Mouse (Mus musculus) layer of hippocampus, adult 9-10 months (tissue): ENCODE results near the gene Scn4b.

ENCODE experiments used
- DNase-seq: peaks from one replicate; pipeline ENCODE4 v3.0.0; 2022; ENCODE audit warnings: low spot score

Scn4b gene

GRCm38 (mm10) chr9:45189661-45190174 is 51.5 kb downstream of the Scn4b start:
- no peak for DNase-seq

GRCm38 (mm10) chr9:45195468-45195867 is 57.3 kb downstream of the Scn4b start:
- no peak for DNase-seq

GRCm38 (mm10) chr9:45196125-45196830 is 58.1 kb downstream of the Scn4b start:
- DNase-seq, result no peak

- no peak for DNase-seq
These were observed 59.4 kb downstream of the Scn4b start for GRCm38 (mm10) chr9:45197549-45197948.

- no peak for DNase-seq
These were observed 63.2 kb downstream of the Scn4b start for GRCm38 (mm10) chr9:45201319-45201947.

GRCm38 (mm10) chr9:45202021-45202798 is 64.0 kb downstream of the Scn4b start:
- no peak for DNase-seq
